Mouse (Mus musculus): ENCODE results near the gene Plxnd1. TPM values are rescaled to one million over a fixed set of nuclear protein-coding genes. Genes with fewer than 3 reads are reported as not detected.

Gene Plxnd1
- total and polyA plus RNA-seq, 2 experiments from 2014 or later: 8.2 to 31.2 TPM

GRCm38 (mm10) chr6:116006731-116007130, 11.9 kb upstream of the Plxnd1 start:
- no peak overlapping the region for H3K4me2 ChIP-seq (ENCODE audit: low read depth, low read length)
- no peak overlapping the region for H3K4me3 ChIP-seq (ENCODE audit: low read length)
- WGBS: 50% methylated on average over 9 of the region's 9 CpGs
- peak overlapping the region; percentile 26; the same call in 1 of the 2 replicates for H3K27ac ChIP-seq
- H3K36me3 ChIP-seq (ENCODE audit: insufficient read depth, low read length): no peaks in the 10 kb centered on the region
- H3K4me1 ChIP-seq (ENCODE audit: insufficient read depth, low read length): no peaks in the 10 kb centered on the region
- ATAC-seq (no peak), DNase-seq (ENCODE audit: low spot score) (no peak)
- no peak overlapping the region for H3K9ac ChIP-seq (replicated peaks; ENCODE audit: low read length)
- no peaks in the 10 kb centered on the region for H3K27me3 ChIP-seq (ENCODE audit: insufficient read depth, low read length)
- no peaks in the 10 kb centered on the region for H3K9me3 ChIP-seq (ENCODE audit: low read length)
- TF ChIP-seq CTCF (IDR thresholded peaks at IDR 0.05; ENCODE audit: low read depth): no peak

DNA sequence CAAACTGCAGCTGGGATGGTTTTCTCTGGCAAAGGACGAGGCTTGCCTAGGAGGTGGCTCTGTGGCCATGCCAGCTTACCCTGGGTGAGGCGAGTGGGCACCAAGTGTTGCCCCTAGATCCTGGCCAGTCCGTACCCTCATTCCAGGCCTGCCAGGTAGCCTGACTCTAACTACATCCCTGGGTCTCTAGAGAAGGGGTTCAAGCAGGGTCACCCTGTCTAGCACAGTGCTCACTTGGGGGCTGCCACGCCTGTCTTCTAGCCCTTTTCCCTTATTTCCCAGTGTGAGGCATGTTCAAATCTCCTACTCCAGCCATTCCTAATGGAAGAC, 11.1 kb upstream of the Plxnd1 start:
- DNase-seq (ENCODE audit: low spot score) (no peak), ATAC-seq (no peak)
- Histone ChIP-seq H3K4me1 (ENCODE audit: insufficient read depth, low read length) (no peaks in the 10 kb centered on the region), H3K36me3 (ENCODE audit: insufficient read depth, low read length) (no peaks in the 10 kb centered on the region), H3K4me3 (ENCODE audit: low read length) (no peak overlapping the region), H3K27ac (0 out of 2 replicates have a peak overlapping the region, but pooled peaks have one; percentile 26), H3K27me3 (ENCODE audit: insufficient read depth, low read length) (no peaks in the 10 kb centered on the region), H3K9me3 (ENCODE audit: low read length) (no peaks in the 10 kb centered on the region), H3K4me2 (ENCODE audit: low read depth, low read length) (no peak overlapping the region), H3K9ac (replicated peaks; ENCODE audit: low read length) (no peak overlapping the region)
- TF ChIP-seq CTCF (IDR thresholded peaks at IDR 0.05; ENCODE audit: low read depth): no peak
- 69% methylated on average over 4 of the region's 4 CpGs for WGBS

GRCm38 (mm10) chr6:116005275-116005958, 10.6 kb upstream of the Plxnd1 start:
- DNase-seq (ENCODE audit: low spot score): no peak
- Histone ChIP-seq H3K36me3 (ENCODE audit: insufficient read depth, low read length) (no peaks in the 10 kb centered on the region), H3K4me2 (ENCODE audit: low read depth, low read length) (no peak overlapping the region), H3K9me3 (ENCODE audit: low read length) (no peaks in the 10 kb centered on the region), H3K4me1 (ENCODE audit: insufficient read depth, low read length) (no peaks in the 10 kb centered on the region), H3K27ac (no peak overlapping the region), H3K9ac (replicated peaks; ENCODE audit: low read length) (no peak overlapping the region), H3K4me3 (ENCODE audit: low read length) (no peak overlapping the region), H3K27me3 (ENCODE audit: insufficient read depth, low read length) (no peaks in the 10 kb centered on the region)
- ATAC-seq: no peak
- TF ChIP-seq CTCF (IDR thresholded peaks at IDR 0.05; ENCODE audit: low read depth): no peak
- WGBS: 66% methylated on average over 17 of the region's 17 CpGs

DNA sequence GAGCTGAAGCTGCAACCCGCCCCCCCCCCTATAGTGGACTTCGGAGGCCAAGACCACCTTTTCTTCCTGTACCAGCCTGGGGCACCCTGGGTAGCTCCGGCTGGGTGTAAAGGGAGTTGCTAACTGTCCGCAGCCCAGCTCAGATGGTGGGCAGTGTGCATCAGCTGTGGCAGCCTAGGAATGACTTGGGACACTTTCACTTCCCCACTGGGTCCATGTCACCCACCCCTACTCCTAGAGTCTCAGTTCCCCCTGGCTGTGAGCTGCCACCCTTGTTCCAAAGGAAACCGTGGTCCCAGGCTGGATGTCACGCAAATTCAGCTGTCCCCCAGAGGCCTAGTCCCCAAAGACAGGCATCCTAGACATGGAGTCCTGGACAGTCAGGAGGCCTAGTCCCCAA, 9.9 kb upstream of the Plxnd1 start:
- H3K4me2 ChIP-seq (ENCODE audit: low read depth, low read length): no peak overlapping the region
- ATAC-seq (no peak), DNase-seq (ENCODE audit: low spot score) (no peak)
- TF ChIP-seq CTCF (IDR thresholded peaks at IDR 0.05; ENCODE audit: low read depth): no peak
- H3K9me3 ChIP-seq (ENCODE audit: low read length): no peaks in the 10 kb centered on the region
- no peaks in the 10 kb centered on the region for H3K27me3 ChIP-seq (ENCODE audit: insufficient read depth, low read length)
- H3K36me3 ChIP-seq (ENCODE audit: insufficient read depth, low read length): no peaks in the 10 kb centered on the region
- H3K4me1 ChIP-seq (ENCODE audit: insufficient read depth, low read length): no peaks in the 10 kb centered on the region
- H3K9ac ChIP-seq (replicated peaks; ENCODE audit: low read length): no peak overlapping the region
- no peak overlapping the region for H3K27ac ChIP-seq
- 89% methylated on average over 6 of the region's 6 CpGs for WGBS
- no peak overlapping the region for H3K4me3 ChIP-seq (ENCODE audit: low read length)

DNA sequence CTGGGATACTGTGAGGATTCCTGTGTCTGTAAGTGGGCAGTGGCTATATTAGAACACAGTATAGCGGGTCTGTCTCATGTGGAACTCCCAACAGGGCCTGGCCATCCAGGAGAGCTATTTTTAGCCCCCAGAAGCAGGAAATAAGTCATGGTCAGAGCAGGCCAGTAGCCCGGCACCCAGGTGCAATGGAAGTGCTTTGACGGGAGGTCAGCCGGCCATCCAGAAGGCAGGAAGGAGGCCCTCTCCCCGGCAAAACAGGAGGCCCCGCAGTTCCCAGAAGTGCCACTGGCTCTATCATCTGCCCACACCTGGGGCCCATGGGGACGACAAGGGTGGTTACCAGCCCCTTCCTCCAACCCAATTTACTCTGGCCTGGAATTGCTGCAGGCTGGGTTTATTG, 9.3 kb upstream of the Plxnd1 start:
- no peak overlapping the region for H3K27ac ChIP-seq
- H3K4me1 ChIP-seq (ENCODE audit: insufficient read depth, low read length): no peaks in the 10 kb centered on the region
- H3K4me3 ChIP-seq (ENCODE audit: low read length): no peak overlapping the region
- no peaks in the 10 kb centered on the region for H3K9me3 ChIP-seq (ENCODE audit: low read length)
- H3K9ac ChIP-seq (replicated peaks; ENCODE audit: low read length): no peak overlapping the region
- no peak overlapping the region for H3K4me2 ChIP-seq (ENCODE audit: low read depth, low read length)
- no peak for ATAC-seq
- H3K27me3 ChIP-seq (ENCODE audit: insufficient read depth, low read length): no peaks in the 10 kb centered on the region
- WGBS: 64% methylated on average over 7 of the region's 7 CpGs
- H3K36me3 ChIP-seq (ENCODE audit: insufficient read depth, low read length): no peaks in the 10 kb centered on the region
- no peak for TF ChIP-seq CTCF (IDR thresholded peaks at IDR 0.05; ENCODE audit: low read depth)
- no peak for DNase-seq (ENCODE audit: low spot score)

DNA sequence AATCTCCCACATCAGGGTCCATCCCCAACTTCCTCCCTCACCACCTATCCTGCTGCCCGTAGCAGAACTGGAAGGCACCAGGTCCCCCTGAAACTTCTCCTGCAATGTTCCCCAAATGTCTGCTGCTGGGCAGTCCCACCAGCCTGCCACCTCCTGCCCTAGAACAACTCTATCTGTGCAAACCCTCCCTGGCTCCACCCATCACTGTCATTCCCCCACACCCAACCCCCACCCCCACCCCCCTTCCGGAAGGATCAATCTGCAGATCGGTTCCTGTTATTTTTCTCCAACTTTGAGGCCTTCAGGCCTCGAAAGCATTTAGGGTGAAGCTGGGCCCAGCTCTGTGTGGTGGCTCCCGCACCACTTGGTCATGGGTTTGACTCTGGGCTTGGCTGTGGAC, 8.7 kb upstream of the Plxnd1 start:
- no peak for ATAC-seq
- no peaks in the 10 kb centered on the region for H3K4me1 ChIP-seq (ENCODE audit: insufficient read depth, low read length)
- DNase-seq (ENCODE audit: low spot score): no peak
- no peaks in the 10 kb centered on the region for H3K27me3 ChIP-seq (ENCODE audit: insufficient read depth, low read length)
- H3K9ac ChIP-seq (replicated peaks; ENCODE audit: low read length): no peak overlapping the region
- H3K9me3 ChIP-seq (ENCODE audit: low read length): no peaks in the 10 kb centered on the region
- 81% methylated on average over 5 of the region's 5 CpGs for WGBS
- no peak overlapping the region for H3K4me2 ChIP-seq (ENCODE audit: low read depth, low read length)
- no peak overlapping the region for H3K4me3 ChIP-seq (ENCODE audit: low read length)
- H3K27ac ChIP-seq: no peak overlapping the region
- no peaks in the 10 kb centered on the region for H3K36me3 ChIP-seq (ENCODE audit: insufficient read depth, low read length)
- no peak for TF ChIP-seq CTCF (IDR thresholded peaks at IDR 0.05; ENCODE audit: low read depth)

- Histone ChIP-seq H3K27me3 (ENCODE audit: insufficient read depth, low read length) (no peaks in the 10 kb centered on the region), H3K4me2 (ENCODE audit: low read depth, low read length) (no peak overlapping the region), H3K4me1 (ENCODE audit: insufficient read depth, low read length) (no peaks in the 10 kb centered on the region), H3K9ac (replicated peaks; ENCODE audit: low read length) (no peak overlapping the region), H3K36me3 (ENCODE audit: insufficient read depth, low read length) (no peaks in the 10 kb centered on the region), H3K27ac (no peak overlapping the region), H3K4me3 (ENCODE audit: low read length) (no peak overlapping the region), H3K9me3 (ENCODE audit: low read length) (no peaks in the 10 kb centered on the region)
- no peak for TF ChIP-seq CTCF (IDR thresholded peaks at IDR 0.05; ENCODE audit: low read depth)
- DNase-seq (ENCODE audit: low spot score) (no peak), ATAC-seq (no peak)
- WGBS: 75% methylated on average over 10 of the region's 12 CpGs
These were observed 7.7 kb upstream of the Plxnd1 start for GRCm38 (mm10) chr6:116002311-116003104.

All from hindbrain, postnatal 0 days (tissue).